ENCODE assay signal across 9 mouse cellular contexts in the genomic region with DNA sequence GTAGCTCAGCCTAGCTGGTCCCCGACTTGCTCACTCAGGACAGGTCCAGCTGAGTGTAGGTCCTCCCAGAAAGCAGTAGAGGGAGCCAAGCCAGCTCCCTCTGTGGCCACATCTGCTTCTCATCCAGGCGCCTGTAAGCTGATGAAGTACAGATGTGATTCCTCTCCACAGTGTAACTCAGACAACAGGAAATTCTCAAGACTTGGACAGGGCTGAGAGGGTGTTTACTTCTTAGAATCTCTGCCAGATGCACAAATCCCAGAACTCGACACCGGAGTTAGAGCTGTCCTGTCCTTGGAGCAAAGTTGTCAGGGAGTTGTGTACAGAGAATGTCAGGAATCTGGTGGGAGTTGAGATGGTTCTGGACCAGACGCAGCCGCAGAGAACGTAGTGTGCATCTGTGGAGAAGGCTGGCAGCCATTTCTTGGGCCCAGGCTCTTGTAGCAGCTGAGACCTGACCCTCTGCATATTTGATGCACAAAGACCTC. TPM values are rescaled to one million over a fixed set of nuclear protein-coding genes. Genes with fewer than 3 reads are reported as not detected.
DNase-seq lines count a peak whose midpoint lies in the region; ATAC-seq and TF ChIP-seq lines count a peak whose summit lies in the region.
"Had no signal": no experiment of that assay in that cellular context is flagged by ENCODE, and none has a peak within 500 bp of the region (broad histone marks: within the 10 kb centered on the region; RNA-seq: fewer than 3 reads in every experiment).

TSS of gene Tmem204 (minus strand) at position 148 of the 488 bp plus-strand sequence.

- TF ChIP-seq POLR2A in cerebellum, adult 2 months (IDR thresholded peaks at IDR 0.05; ENCODE audit: borderline replicate concordance, insufficient read depth, low read length), result no peak

- WGBS in cerebellum, adult 2 months, result 58% methylated on average over 7 of the region's 7 CpGs
- 21% methylated on average over 7 of the region's 7 CpGs for WGBS in embryonic facial prominence, embryonic 15.5 days
- WGBS in heart, embryonic 13.5 days, result 12% methylated on average over 7 of the region's 7 CpGs
- 12% methylated on average over 7 of the region's 7 CpGs for WGBS in kidney, postnatal 0 days

- no peak within 1 kb of the TSS for H3K4me3 ChIP-seq in cerebellum, adult 2 months (replicated peaks; ENCODE audit: insufficient read depth, low read depth, low read length)
- H3K4me3 ChIP-seq in embryonic facial prominence, embryonic 15.5 days (replicated peaks), result no peak within 1 kb of the TSS
- H3K4me3 ChIP-seq in heart, embryonic 13.5 days, result no peak within 1 kb of the TSS
- H3K4me3 ChIP-seq in kidney, postnatal 0 days (replicated peaks; ENCODE audit: low read depth, low read length), result no peak within 1 kb of the TSS

- H3K27ac ChIP-seq in cerebellum, adult 2 months (ENCODE audit: insufficient read depth, low read length), result no peak within 1 kb of the TSS
- H3K27ac ChIP-seq in embryonic facial prominence, embryonic 15.5 days (replicated peaks), result peak within 1 kb of the TSS; percentile 97
- H3K27ac ChIP-seq in heart, embryonic 13.5 days (replicated peaks), result peak within 1 kb of the TSS; percentile 94
- H3K27ac ChIP-seq in kidney, postnatal 0 days, result peak within 1 kb of the TSS; percentile 94

- no peak for DNase-seq in cerebellum, adult 2 months
- DNase-seq in cerebellum, adult 11-12 months, result no peak
- DNase-seq in kidney, postnatal 0 days (ENCODE audit: low spot score), result peak; percentile 98
- DNase-seq in lung, postnatal 36 days, result peak; percentile 86
- peak; percentile 71 for DNase-seq in urinary bladder, postnatal 14 days (ENCODE audit: low spot score)
- DNase-seq in thymus, postnatal 0 days (ENCODE audit: low spot score), result no peak

- no peaks in the 10 kb centered on the region; the same call in 1 of the 2 replicates for H3K4me1 ChIP-seq in cerebellum, adult 2 months (ENCODE audit: control insufficient read depth, insufficient read depth, low read length)
- peaks cover 70% of the 10 kb centered on the region for H3K4me1 ChIP-seq in embryonic facial prominence, embryonic 15.5 days
- peaks cover 65% of the 10 kb centered on the region for H3K4me1 ChIP-seq in heart, embryonic 13.5 days
- H3K4me1 ChIP-seq in kidney, postnatal 0 days (replicated peaks; ENCODE audit: insufficient read depth, low read length), result peaks cover 10% of the 10 kb centered on the region; the same call in 1 of the 2 replicates

- H3K9ac ChIP-seq in embryonic facial prominence, embryonic 15.5 days, result 0 out of 2 replicates have a peak within 1 kb of the TSS, but pooled peaks have one; percentile 2
- H3K9ac ChIP-seq in heart, embryonic 13.5 days, result peak within 1 kb of the TSS; percentile 52
- H3K9ac ChIP-seq in kidney, postnatal 0 days (ENCODE audit: low read depth, low read length), result no peak within 1 kb of the TSS

- H3K36me3 ChIP-seq in embryonic facial prominence, embryonic 15.5 days, result peaks cover 10% of the 10 kb centered on the region; the same call in 1 of the 2 replicates
- peaks cover 7% of the 10 kb centered on the region for H3K36me3 ChIP-seq in heart, embryonic 13.5 days
- 0 out of 2 replicates have a peak, but pooled peaks cover 7% of the 10 kb centered on the region for H3K36me3 ChIP-seq in kidney, postnatal 0 days (ENCODE audit: insufficient read depth, low read length)

- no peaks in the 10 kb centered on the region for H3K27me3 ChIP-seq in cerebellum, adult 2 months (ENCODE audit: control insufficient read depth, insufficient read depth, low read length)
- H3K27me3 ChIP-seq in embryonic facial prominence, embryonic 15.5 days, result no peaks in the 10 kb centered on the region
- no peaks in the 10 kb centered on the region for H3K27me3 ChIP-seq in heart, embryonic 13.5 days (replicated peaks)
- no peaks in the 10 kb centered on the region for H3K27me3 ChIP-seq in kidney, postnatal 0 days (ENCODE audit: insufficient read depth, low read length)
- H3K27me3 ChIP-seq: megakaryocyte, embryonic 14.5 days had no signal

- TF ChIP-seq CTCF in cerebellum, adult 2 months (IDR thresholded peaks at IDR 0.05; ENCODE audit: borderline replicate concordance, insufficient read depth, low read depth, low read length), result 0 out of 2 replicates have a peak, but pooled peaks have one; percentile 5
- TF ChIP-seq CTCF in kidney, postnatal 0 days (IDR thresholded peaks at IDR 0.05; ENCODE audit: low read depth), result peak; percentile 65

- peak within 1 kb of the TSS; percentile 21 for H3K4me2 ChIP-seq in embryonic facial prominence, embryonic 15.5 days (replicated peaks)
- peak within 1 kb of the TSS; percentile 40 for H3K4me2 ChIP-seq in heart, embryonic 13.5 days
- peak within 1 kb of the TSS; percentile 6; the same call in 1 of the 2 replicates for H3K4me2 ChIP-seq in kidney, postnatal 0 days (ENCODE audit: low read length)

- peak; percentile 91 for ATAC-seq in embryonic facial prominence, embryonic 15.5 days (ENCODE audit: insufficient number of reproducible peaks, low FRiP score, low TSS enrichment, low read depth)
- ATAC-seq in heart, embryonic 13.5 days (ENCODE audit: extremely low read depth, insufficient number of reproducible peaks, low FRiP score, low TSS enrichment), result peak; percentile 38
- peak; percentile 85 for ATAC-seq in kidney, postnatal 0 days (replicated peaks; ENCODE audit: low FRiP score, low read depth)

- H3K9me3 ChIP-seq in embryonic facial prominence, embryonic 15.5 days (replicated peaks), result no peaks in the 10 kb centered on the region
- H3K9me3 ChIP-seq in heart, embryonic 13.5 days, result no peaks in the 10 kb centered on the region
- H3K9me3 ChIP-seq in kidney, postnatal 0 days (replicated peaks; ENCODE audit: low read length), result no peaks in the 10 kb centered on the region
- H3K9me3 ChIP-seq: megakaryocyte, embryonic 14.5 days had no signal

RNA-seq across cellular contexts. Expression of gene Tmem204, which starts in this region (rescaled TPM):
- 20.4 and 22.8 TPM in 2 replicates for polyA plus RNA-seq in cerebellum, adult 2 months (2012; rRNA removed)
- polyA plus RNA-seq in embryonic facial prominence, embryonic 15.5 days (2015; fragmentation: Nextera tagmentation; extraction: Ambion mirVana), result 29.8 and 32.5 TPM in 2 replicates
- polyA plus RNA-seq in heart, embryonic 13.5 days (2015; fragmentation: Nextera tagmentation; extraction: Ambion mirVana), result 18.0 and 19.4 TPM in 2 replicates
- 54.5 and 59.9 TPM in 2 replicates for polyA plus RNA-seq in kidney, postnatal 0 days (2015; fragmentation: Nextera tagmentation; extraction: Ambion mirVana)
- 5.5 and 6.0 TPM in 2 replicates for polyA plus RNA-seq in thymus, postnatal 0 days (2015; fragmentation: Nextera tagmentation; extraction: Ambion mirVana)

Comparison
In these comparisons a context has a peak if more than half of its experiments do, and no peak if none do; other contexts are left out.
1. DNase-seq: peak in kidney, postnatal 0 days (single experiment), lung, postnatal 36 days (single experiment) and urinary bladder, postnatal 14 days (single experiment); none in cerebellum, adult 2 months (0 of 2), cerebellum, adult 11-12 months (single experiment) and thymus, postnatal 0 days (single experiment).
2. ATAC-seq: peak in every context shown above with its lines; median percentile 91 in embryonic facial prominence, embryonic 15.5 days; 85 in kidney, postnatal 0 days; 38 in heart, embryonic 13.5 days.
3. Peak in every context shown above with its lines, with median percentiles within 50 percentile points of each other: H3K4me2 ChIP-seq.